Mouse (Mus musculus) E14TG2a.4 (cell line): ENCODE measurements around the gene 4931406C07Rik.

Experiments
- CTCF ChIP-seq: conservative IDR thresholded peaks from 2 replicates; pipeline ENCODE4 v1.5.1; 2014; ENCODE audit warnings: low read length
- POU5F1 ChIP-seq: IDR thresholded peaks from 2 replicates; pipeline ENCODE4 v1.6.1; 2014; ENCODE audit warnings: low read length, borderline replicate concordance

- no peak for TF ChIP-seq CTCF
- TF ChIP-seq POU5F1 = no peak
These were observed 55.9 kb downstream of the 4931406C07Rik start for GRCm38 (mm10) chr9:15250376-15250775.
